Mouse (Mus musculus): ENCODE results near the gene Tcea3. TPM values are rescaled to one million over a fixed set of nuclear protein-coding genes. Genes with fewer than 3 reads are reported as not detected.

Tcea3 gene
- polyA plus RNA-seq, 1 experiment from 2014 or later: 22.9 TPM

GRCm38 (mm10) chr4:136244208-136244607 lies 3.3 kb upstream of the Tcea3 start:
- peaks cover 29% of the 10 kb centered on the region for H3K27me3 ChIP-seq (ENCODE audit: control insufficient read depth, insufficient read depth, low read depth, low read length)
- H3K4me2 ChIP-seq (ENCODE audit: low read depth, low read length): no peak overlapping the region

GRCm38 (mm10) chr4:136245681-136246080 lies 1.8 kb upstream of the Tcea3 start:
- Histone ChIP-seq H3K9ac (ENCODE audit: low read length) (no peak overlapping the region), H3K27ac (ENCODE audit: low read length) (no peak overlapping the region), H3K9me3 (ENCODE audit: control insufficient read depth, low read length) (no peaks in the 10 kb centered on the region), H3K4me2 (ENCODE audit: low read depth, low read length) (no peak overlapping the region), H3K4me3 (ENCODE audit: low read length) (no peak overlapping the region), H3K4me1 (replicated peaks; ENCODE audit: control insufficient read depth, insufficient read depth, low read length) (peaks cover 39% of the 10 kb centered on the region), H3K27me3 (ENCODE audit: control insufficient read depth, insufficient read depth, low read depth, low read length) (peaks cover 34% of the 10 kb centered on the region), H3K36me3 (ENCODE audit: control insufficient read depth, insufficient read depth, low read length) (no peaks in the 10 kb centered on the region; the same call in 1 of the 2 replicates)
- no peak for ATAC-seq (ENCODE audit: low read depth)
- WGBS: 50% methylated on average over 5 of the region's 5 CpGs

More at GRCm38 (mm10) chr4:136244208-136244607, 3.3 kb upstream of the Tcea3 start:
- peaks cover 29% of the 10 kb centered on the region for H3K4me1 ChIP-seq (replicated peaks; ENCODE audit: control insufficient read depth, insufficient read depth, low read length)
- H3K9ac ChIP-seq (ENCODE audit: low read length): no peak overlapping the region
- WGBS: 66% methylated on average over 7 of the region's 7 CpGs
- no peak for ATAC-seq (ENCODE audit: low read depth)
- H3K27ac ChIP-seq (ENCODE audit: low read length): no peak overlapping the region
- H3K36me3 ChIP-seq (ENCODE audit: control insufficient read depth, insufficient read depth, low read length): no peaks in the 10 kb centered on the region; the same call in 1 of the 2 replicates
- no peak overlapping the region for H3K4me3 ChIP-seq (ENCODE audit: low read length)
- no peaks in the 10 kb centered on the region for H3K9me3 ChIP-seq (ENCODE audit: control insufficient read depth, low read length)

DNA sequence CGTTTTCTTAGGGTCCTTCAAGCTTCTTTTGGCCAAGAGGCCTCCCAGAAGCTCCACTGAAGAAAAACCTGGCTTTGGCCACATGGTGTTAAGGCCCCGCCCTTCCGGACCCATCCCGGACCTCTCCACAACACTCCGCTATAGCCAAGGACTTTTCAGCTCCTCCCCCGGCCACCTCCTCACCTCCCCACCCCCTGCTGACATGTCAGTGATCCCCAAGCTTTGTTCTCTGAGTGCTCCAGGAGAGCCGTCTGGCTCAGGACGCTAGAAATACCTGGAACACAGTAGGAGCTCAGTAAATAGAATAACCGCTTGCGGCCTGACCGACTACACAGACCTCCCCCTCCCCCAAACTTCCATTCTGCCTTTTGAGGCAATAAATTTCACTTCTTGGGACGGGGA lies 960 bp upstream of the Tcea3 start:
- Histone ChIP-seq H3K4me2 (ENCODE audit: low read depth, low read length) (peak overlapping the region; percentile 97; the same call in 1 of the 2 replicates), H3K27me3 (ENCODE audit: control insufficient read depth, insufficient read depth, low read depth, low read length) (peaks cover 37% of the 10 kb centered on the region), H3K36me3 (ENCODE audit: control insufficient read depth, insufficient read depth, low read length) (no peaks in the 10 kb centered on the region; the same call in 1 of the 2 replicates), H3K4me1 (replicated peaks; ENCODE audit: control insufficient read depth, insufficient read depth, low read length) (peaks cover 39% of the 10 kb centered on the region), H3K27ac (ENCODE audit: low read length) (no peak overlapping the region), H3K9ac (ENCODE audit: low read length) (no peak overlapping the region), H3K4me3 (ENCODE audit: low read length) (no peak overlapping the region), H3K9me3 (ENCODE audit: control insufficient read depth, low read length) (no peaks in the 10 kb centered on the region)
- 6% methylated on average over 12 of the region's 12 CpGs for WGBS
- ATAC-seq (ENCODE audit: low read depth): 0 out of 2 replicates have a peak, but pooled peaks have one; percentile 11

GRCm38 (mm10) chr4:136247386-136247728 lies 172 bp upstream of the Tcea3 start:
- peak overlapping the region; percentile 97 for H3K4me2 ChIP-seq (ENCODE audit: low read depth, low read length)
- H3K9me3 ChIP-seq (ENCODE audit: control insufficient read depth, low read length): no peaks in the 10 kb centered on the region
- peak overlapping the region; percentile 69 for H3K9ac ChIP-seq (ENCODE audit: low read length)
- no peaks in the 10 kb centered on the region; the same call in 1 of the 2 replicates for H3K36me3 ChIP-seq (ENCODE audit: control insufficient read depth, insufficient read depth, low read length)
- no peak overlapping the region for H3K27ac ChIP-seq (ENCODE audit: low read length)
- ATAC-seq (ENCODE audit: low read depth): peak; percentile 4; the same call in 1 of the 2 replicates
- H3K4me1 ChIP-seq (replicated peaks; ENCODE audit: control insufficient read depth, insufficient read depth, low read length): peaks cover 39% of the 10 kb centered on the region
- H3K4me3 ChIP-seq (ENCODE audit: low read length): peak overlapping the region; percentile 64
- 2% methylated on average over 14 of the region's 14 CpGs for WGBS
- peaks cover 37% of the 10 kb centered on the region for H3K27me3 ChIP-seq (ENCODE audit: control insufficient read depth, insufficient read depth, low read depth, low read length)

GRCm38 (mm10) chr4:136248464-136249331 lies 1.2 kb downstream of the Tcea3 start:
- Histone ChIP-seq H3K4me3 (ENCODE audit: low read length) (peak overlapping the region; percentile 64), H3K36me3 (ENCODE audit: control insufficient read depth, insufficient read depth, low read length) (no peaks in the 10 kb centered on the region; the same call in 1 of the 2 replicates), H3K4me2 (ENCODE audit: low read depth, low read length) (peak overlapping the region; percentile 97), H3K27me3 (ENCODE audit: control insufficient read depth, insufficient read depth, low read depth, low read length) (peaks cover 37% of the 10 kb centered on the region), H3K27ac (ENCODE audit: low read length) (no peak overlapping the region), H3K9me3 (ENCODE audit: control insufficient read depth, low read length) (no peaks in the 10 kb centered on the region), H3K4me1 (replicated peaks; ENCODE audit: control insufficient read depth, insufficient read depth, low read length) (peaks cover 39% of the 10 kb centered on the region), H3K9ac (ENCODE audit: low read length) (peak overlapping the region; percentile 69)
- WGBS: 2% methylated on average over 33 of the region's 37 CpGs
- ATAC-seq (ENCODE audit: low read depth): no peak

DNA sequence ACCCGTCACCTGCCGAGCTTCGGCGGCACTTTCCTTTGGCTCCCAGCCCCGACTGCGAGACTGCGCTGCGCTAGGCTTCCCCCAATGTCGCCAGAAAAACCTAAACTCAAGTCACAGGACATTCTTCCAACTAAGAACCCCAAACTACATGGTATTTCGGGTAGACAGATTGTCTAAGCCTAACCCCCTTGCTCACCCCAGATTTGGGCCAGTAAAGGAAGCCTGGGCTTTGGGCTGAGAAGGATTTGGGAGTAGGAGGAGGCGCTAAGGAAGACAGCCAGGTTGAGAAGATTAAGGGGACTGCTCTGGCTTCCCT lies 1.8 kb downstream of the Tcea3 start:
- Histone ChIP-seq H3K9ac (ENCODE audit: low read length) (no peak overlapping the region), H3K27me3 (ENCODE audit: control insufficient read depth, insufficient read depth, low read depth, low read length) (peaks cover 37% of the 10 kb centered on the region)

DNA sequence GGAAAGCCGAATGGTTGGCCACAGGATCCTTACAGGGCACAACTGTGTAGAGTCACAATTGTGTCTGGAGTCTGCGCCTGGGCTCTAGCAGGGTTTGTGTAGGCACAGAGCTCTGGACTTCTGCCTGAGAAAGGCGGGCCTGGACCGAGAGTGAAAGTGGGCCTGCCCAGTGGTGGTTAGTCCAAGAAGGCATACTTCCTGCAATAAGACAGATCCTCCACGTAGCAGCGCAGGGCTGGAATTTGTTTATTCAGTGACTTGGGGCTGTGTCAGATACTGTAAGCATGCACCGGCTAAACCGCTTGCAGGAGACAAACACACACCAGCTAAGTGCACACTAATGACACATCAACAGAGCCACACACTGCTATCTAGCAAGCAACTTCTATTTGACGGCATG lies 2.3 kb downstream of the Tcea3 start:
- peak; percentile 73 for ATAC-seq (ENCODE audit: low read depth)
- H3K4me1 ChIP-seq (replicated peaks; ENCODE audit: control insufficient read depth, insufficient read depth, low read length): peaks cover 39% of the 10 kb centered on the region
- WGBS: 23% methylated on average over 9 of the region's 9 CpGs
- H3K27me3 ChIP-seq (ENCODE audit: control insufficient read depth, insufficient read depth, low read depth, low read length): peaks cover 37% of the 10 kb centered on the region
- 0 out of 2 replicates have a peak overlapping the region, but pooled peaks have one; percentile 26 for H3K9ac ChIP-seq (ENCODE audit: low read length)
- no peaks in the 10 kb centered on the region for H3K36me3 ChIP-seq (ENCODE audit: control insufficient read depth, insufficient read depth, low read length)
- H3K27ac ChIP-seq (ENCODE audit: low read length): peak overlapping the region; percentile 32
- H3K4me3 ChIP-seq (ENCODE audit: low read length): peak overlapping the region; percentile 64; the same call in 1 of the 2 replicates
- H3K9me3 ChIP-seq (ENCODE audit: control insufficient read depth, low read length): no peaks in the 10 kb centered on the region
- peak overlapping the region; percentile 97 for H3K4me2 ChIP-seq (ENCODE audit: low read depth, low read length)

More for the DNA sequence above, 1.8 kb downstream of the Tcea3 start:
- Histone ChIP-seq H3K27ac (ENCODE audit: low read length) (peak overlapping the region; percentile 32), H3K4me1 (replicated peaks; ENCODE audit: control insufficient read depth, insufficient read depth, low read length) (peaks cover 39% of the 10 kb centered on the region), H3K4me3 (ENCODE audit: low read length) (peak overlapping the region; percentile 64), H3K9me3 (ENCODE audit: control insufficient read depth, low read length) (no peaks in the 10 kb centered on the region), H3K4me2 (ENCODE audit: low read depth, low read length) (peak overlapping the region; percentile 97), H3K36me3 (ENCODE audit: control insufficient read depth, insufficient read depth, low read length) (no peaks in the 10 kb centered on the region)
- WGBS: 11% methylated on average over 11 of the region's 11 CpGs
- no peak for ATAC-seq (ENCODE audit: low read depth)

DNA sequence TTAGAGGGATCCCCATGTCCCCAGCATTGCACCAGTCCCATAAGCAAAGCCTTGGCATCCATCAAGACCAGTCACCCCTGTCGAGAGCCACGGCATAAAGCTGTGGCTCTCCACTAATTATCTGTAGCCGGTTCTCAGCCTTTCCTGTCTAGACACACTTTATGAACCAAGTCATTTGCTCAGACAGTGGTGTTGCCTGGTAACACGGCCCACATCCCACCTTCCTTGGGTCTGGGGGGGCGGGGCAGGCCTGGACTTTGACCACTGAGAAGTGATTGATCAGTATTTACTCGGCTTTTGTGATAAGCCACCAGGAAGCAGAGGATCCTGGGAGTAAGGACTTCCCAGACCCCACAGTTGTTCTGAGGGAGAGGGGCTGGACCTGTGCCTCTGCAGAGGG lies 8.4 kb downstream of the Tcea3 start:
- Histone ChIP-seq H3K27me3 (ENCODE audit: control insufficient read depth, insufficient read depth, low read depth, low read length) (0 out of 2 replicates have a peak, but pooled peaks cover 3% of the 10 kb centered on the region), H3K4me3 (ENCODE audit: low read length) (no peak overlapping the region), H3K9ac (ENCODE audit: low read length) (no peak overlapping the region), H3K9me3 (ENCODE audit: control insufficient read depth, low read length) (no peaks in the 10 kb centered on the region), H3K4me1 (replicated peaks; ENCODE audit: control insufficient read depth, insufficient read depth, low read length) (peaks cover 4% of the 10 kb centered on the region; the same call in 1 of the 2 replicates), H3K36me3 (ENCODE audit: control insufficient read depth, insufficient read depth, low read length) (no peaks in the 10 kb centered on the region), H3K27ac (ENCODE audit: low read length) (no peak overlapping the region), H3K4me2 (ENCODE audit: low read depth, low read length) (no peak overlapping the region)
- no peak for ATAC-seq (ENCODE audit: low read depth)
- WGBS: 16% methylated on average over 6 of the region's 6 CpGs

- ATAC-seq (ENCODE audit: low read depth): no peak
- Histone ChIP-seq H3K9ac (ENCODE audit: low read length) (no peak overlapping the region), H3K27me3 (ENCODE audit: control insufficient read depth, insufficient read depth, low read depth, low read length) (no peaks in the 10 kb centered on the region), H3K4me3 (ENCODE audit: low read length) (no peak overlapping the region), H3K4me2 (ENCODE audit: low read depth, low read length) (no peak overlapping the region), H3K27ac (ENCODE audit: low read length) (no peak overlapping the region), H3K4me1 (replicated peaks; ENCODE audit: control insufficient read depth, insufficient read depth, low read length) (peaks cover 6% of the 10 kb centered on the region; the same call in 1 of the 2 replicates), H3K36me3 (ENCODE audit: control insufficient read depth, insufficient read depth, low read length) (no peaks in the 10 kb centered on the region), H3K9me3 (ENCODE audit: control insufficient read depth, low read length) (no peaks in the 10 kb centered on the region)
- WGBS: 56% methylated on average over 10 of the region's 10 CpGs
Observed at GRCm38 (mm10) chr4:136256696-136257095, 9.2 kb downstream of the Tcea3 start.

Data from lung, embryonic 16.5 days (tissue).